Mouse (Mus musculus) stomach, postnatal 0 days (tissue): Measurements from ENCODE around the gene Kif26b.

ENCODE experiments used
- CTCF ChIP-seq: IDR thresholded peaks from 2 replicates; pipeline ENCODE4 v1.5.1; 2016; ENCODE audit warnings: antibody characterized with exemption, low read depth, mild to moderate bottlenecking, moderate library complexity
- EP300 ChIP-seq: optimal IDR thresholded peaks from 2 replicates; pipeline ENCODE3; 2016; ENCODE audit warnings: antibody characterized with exemption

DNA sequence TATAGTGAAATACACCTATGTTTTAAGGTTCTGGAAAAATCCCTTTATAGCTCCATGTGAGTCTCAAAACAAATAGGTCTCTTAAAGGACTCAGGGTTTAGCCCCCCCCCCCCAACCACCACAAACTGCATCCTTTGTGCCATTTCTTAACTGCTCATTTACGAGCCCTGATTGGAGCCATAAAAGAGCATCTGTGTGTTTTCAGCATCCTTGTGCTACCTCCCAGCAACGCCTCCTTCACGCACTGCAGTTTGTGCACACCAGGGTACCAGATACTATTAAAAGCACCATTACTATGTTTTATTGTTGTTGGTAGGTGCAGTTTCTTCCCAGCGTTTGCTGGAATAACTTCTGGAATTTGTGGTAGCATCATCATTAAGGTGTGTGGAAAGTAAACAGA, 42.1 kb downstream of the Kif26b start:
- no peak for TF ChIP-seq CTCF
- no peak for TF ChIP-seq EP300
